Mouse (Mus musculus) lung, embryonic 16.5 days (tissue): ENCODE measurements around the gene Anapc15-ps. TPM values are rescaled to one million over a fixed set of nuclear protein-coding genes. Genes with fewer than 3 reads are reported as not detected.

Source experiments
- ATAC-seq: fragments of 200-750 bp; cut with Nextera tagmentation; 2 replicates; pipeline ENCODE4 v1.8.0; 2017; ENCODE audit warnings: low read depth, mild to moderate bottlenecking, moderate library complexity
- H3K27ac ChIP-seq: fragments of 300-500 bp; sonication (generic); 2 replicates; pipeline ENCODE4 v1.5.1; 2014; ENCODE audit warnings: mild to moderate bottlenecking, control low read depth, low read length
- H3K27me3 ChIP-seq: fragments of 300-500 bp; sonication (generic); 2 replicates; pipeline ENCODE4 v1.6.1; 2014; ENCODE audit warnings: low read depth, low read length, mixed read lengths; ENCODE audit not compliant: control insufficient read depth, insufficient read depth
- H3K36me3 ChIP-seq: fragments of 300-500 bp; sonication (generic); 2 replicates; pipeline ENCODE4 v1.6.1; 2014; ENCODE audit warnings: low read length; ENCODE audit not compliant: control insufficient read depth, insufficient read depth
- H3K4me1 ChIP-seq: fragments of 300-500 bp; sonication (generic); replicated peaks from 2 replicates; pipeline ENCODE4 v1.6.1; 2014; ENCODE audit warnings: low read length, mixed read lengths; ENCODE audit not compliant: control insufficient read depth, insufficient read depth
- H3K4me2 ChIP-seq: fragments of 300-500 bp; sonication (generic); 2 replicates; pipeline ENCODE4 v1.6.1; 2014; ENCODE audit warnings: low read depth, low read length, control low read depth
- H3K4me3 ChIP-seq: fragments of 300-500 bp; sonication (generic); 2 replicates; pipeline ENCODE4 v1.5.1; 2014; ENCODE audit warnings: mild to moderate bottlenecking, low read length, control low read depth
- H3K9ac ChIP-seq: fragments of 300-500 bp; sonication (generic); 2 replicates; pipeline ENCODE4 v1.6.1; 2014; ENCODE audit warnings: low read length, control low read depth
- H3K9me3 ChIP-seq: fragments of 300-500 bp; sonication (generic); 2 replicates; pipeline ENCODE4 v1.6.1; 2016; ENCODE audit warnings: low read length; ENCODE audit not compliant: control insufficient read depth
- WGBS: fragments of 180-500 bp; shearing (Covaris S2); extraction: QIAGEN DNeasy Blood & Tissue Kit; methylation state at CpG from one replicate; pipeline ENCODE4 v1.1.7; 2014; 5-methylcytosine and 5-hydroxymethylcytosine counted together
- polyA plus RNA-seq: library from polyadenylated mRNA; unstranded; fragments of >200 nt; fragmentation: Nextera tagmentation; extraction: Ambion mirVana; gene quantifications from 2 replicates; pipeline ENCODE4 v1.2.1, GENCODE M21; 2015

Gene Anapc15-ps
- polyA plus RNA-seq, 1 experiment from 2014 or later = not detected

GRCm38 (mm10) chr10:95665426-95665990, 7.7 kb downstream of the Anapc15-ps start:
- H3K9me3 ChIP-seq = no peaks in the 10 kb centered on the region
- H3K4me3 ChIP-seq = no peak overlapping the region
- no peaks in the 10 kb centered on the region for H3K27me3 ChIP-seq
- H3K4me2 ChIP-seq = no peak overlapping the region
- ATAC-seq = no peak
- H3K4me1 ChIP-seq = no peaks in the 10 kb centered on the region
- H3K9ac ChIP-seq = no peak overlapping the region
- H3K36me3 ChIP-seq = no peaks in the 10 kb centered on the region
- 34% methylated on average over 11 of the region's 11 CpGs for WGBS
- H3K27ac ChIP-seq = no peak overlapping the region

GRCm38 (mm10) chr10:95664613-95665012, 8.6 kb downstream of the Anapc15-ps start:
- WGBS = 77% methylated on average over 3 of the region's 3 CpGs
- H3K4me2 ChIP-seq = no peak overlapping the region
- H3K27me3 ChIP-seq = no peaks in the 10 kb centered on the region
- no peak overlapping the region for H3K27ac ChIP-seq
- H3K9ac ChIP-seq = no peak overlapping the region
- ATAC-seq = no peak
- H3K36me3 ChIP-seq = no peaks in the 10 kb centered on the region
- no peaks in the 10 kb centered on the region for H3K9me3 ChIP-seq
- H3K4me1 ChIP-seq = no peaks in the 10 kb centered on the region
- H3K4me3 ChIP-seq = no peak overlapping the region

- Histone ChIP-seq H3K36me3 (no peaks in the 10 kb centered on the region), H3K4me1 (peaks cover 2% of the 10 kb centered on the region; the same call in 1 of the 2 replicates), H3K4me2 (no peak overlapping the region), H3K4me3 (no peak overlapping the region), H3K27ac (no peak overlapping the region), H3K27me3 (no peaks in the 10 kb centered on the region), H3K9ac (no peak overlapping the region), H3K9me3 (no peaks in the 10 kb centered on the region)
- 45% methylated on average over 6 of the region's 6 CpGs for WGBS
- no peak for ATAC-seq
Observed at GRCm38 (mm10) chr10:95660356-95660755, 12.9 kb downstream of the Anapc15-ps start.

- no peaks in the 10 kb centered on the region for H3K36me3 ChIP-seq
- H3K9me3 ChIP-seq = no peaks in the 10 kb centered on the region
- H3K9ac ChIP-seq = no peak overlapping the region
- no peak overlapping the region for H3K4me3 ChIP-seq
- no peak for ATAC-seq
- H3K4me2 ChIP-seq = no peak overlapping the region
- H3K4me1 ChIP-seq = peaks cover 2% of the 10 kb centered on the region; the same call in 1 of the 2 replicates
- H3K27ac ChIP-seq = no peak overlapping the region
- 55% methylated on average over 8 of the region's 8 CpGs for WGBS
- no peaks in the 10 kb centered on the region for H3K27me3 ChIP-seq
Observed at GRCm38 (mm10) chr10:95659471-95660150, 13.6 kb downstream of the Anapc15-ps start.

- H3K36me3 ChIP-seq = no peaks in the 10 kb centered on the region
- H3K27ac ChIP-seq = no peak overlapping the region
- no peak overlapping the region for H3K9ac ChIP-seq
- 29% methylated on average over 6 of the region's 6 CpGs for WGBS
- H3K4me2 ChIP-seq = no peak overlapping the region
- ATAC-seq = no peak
- H3K4me3 ChIP-seq = no peak overlapping the region
- H3K27me3 ChIP-seq = no peaks in the 10 kb centered on the region
- H3K9me3 ChIP-seq = no peaks in the 10 kb centered on the region
- H3K4me1 ChIP-seq = peaks cover 2% of the 10 kb centered on the region; the same call in 1 of the 2 replicates
Observed at GRCm38 (mm10) chr10:95658836-95659343, 14.4 kb downstream of the Anapc15-ps start.

GRCm38 (mm10) chr10:95656236-95657225, 16.7 kb downstream of the Anapc15-ps start:
- Histone ChIP-seq H3K27me3 (no peaks in the 10 kb centered on the region), H3K4me1 (peaks cover 2% of the 10 kb centered on the region; the same call in 1 of the 2 replicates), H3K9me3 (no peaks in the 10 kb centered on the region), H3K36me3 (no peaks in the 10 kb centered on the region), H3K4me2 (no peak overlapping the region), H3K27ac (no peak overlapping the region), H3K9ac (no peak overlapping the region), H3K4me3 (no peak overlapping the region)
- 80% methylated on average over 10 of the region's 10 CpGs for WGBS
- no peak for ATAC-seq

GRCm38 (mm10) chr10:95652131-95652530, 21.1 kb downstream of the Anapc15-ps start:
- no peak for ATAC-seq
- H3K27ac ChIP-seq = no peak overlapping the region
- no peaks in the 10 kb centered on the region for H3K36me3 ChIP-seq
- no peak overlapping the region for H3K9ac ChIP-seq
- no peaks in the 10 kb centered on the region for H3K4me1 ChIP-seq
- H3K4me3 ChIP-seq = no peak overlapping the region
- 83% methylated on average over 5 of the region's 5 CpGs for WGBS
- no peak overlapping the region for H3K4me2 ChIP-seq
- no peaks in the 10 kb centered on the region for H3K9me3 ChIP-seq
- H3K27me3 ChIP-seq = no peaks in the 10 kb centered on the region

- Histone ChIP-seq H3K4me1 (0 out of 2 replicates have a peak, but pooled peaks cover 2% of the 10 kb centered on the region), H3K27me3 (no peaks in the 10 kb centered on the region), H3K27ac (no peak overlapping the region), H3K9ac (no peak overlapping the region), H3K4me3 (no peak overlapping the region), H3K9me3 (no peaks in the 10 kb centered on the region), H3K36me3 (no peaks in the 10 kb centered on the region), H3K4me2 (no peak overlapping the region)
- ATAC-seq = no peak
- WGBS = 88% methylated on average over 11 of the region's 11 CpGs
Observed at GRCm38 (mm10) chr10:95648326-95648888, 24.8 kb downstream of the Anapc15-ps start.
